Mouse (Mus musculus) cerebellum, postnatal 4 days (tissue): ENCODE data around the gene Galnt2.

Source experiments
- DNase-seq, 2 experiments: peaks; one replicate each; pipeline ENCODE4 v3.0.0; 2022; ENCODE audit warnings: low spot score in 2 of 2, mixed read lengths in 1 of 2

Gene Galnt2

GRCm38 (mm10) chr8:124271518-124271917, 40.3 kb downstream of the Galnt2 start:
- no peak for DNase-seq

DNA sequence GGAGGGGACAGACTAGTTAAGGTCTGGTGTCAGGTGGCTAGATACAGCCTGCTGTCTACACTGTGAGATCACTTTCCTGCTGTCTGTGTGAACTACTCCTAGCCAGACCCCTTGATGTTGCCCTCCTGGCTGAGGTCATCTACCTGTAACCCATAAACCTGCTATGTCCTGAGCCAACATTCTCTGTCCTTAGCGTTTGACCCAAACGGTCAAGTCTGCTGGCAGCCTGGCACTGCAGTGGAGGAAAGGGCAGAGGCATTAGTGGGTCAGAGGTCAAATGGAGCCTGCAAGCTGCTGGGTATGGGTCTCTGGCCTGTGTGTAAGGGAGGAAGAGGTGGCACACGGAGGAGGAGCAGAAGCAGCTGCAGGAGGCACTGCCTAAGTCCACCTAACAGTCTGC, 41.6 kb downstream of the Galnt2 start:
- DNase-seq: no peak

- DNase-seq: no peak
Observed at GRCm38 (mm10) chr8:124273606-124274218, 42.5 kb downstream of the Galnt2 start.

GRCm38 (mm10) chr8:124274441-124275120, 43.4 kb downstream of the Galnt2 start:
- no peak for DNase-seq

- DNase-seq: no peak
Observed at GRCm38 (mm10) chr8:124275377-124276071, 44.3 kb downstream of the Galnt2 start.

- no peak for DNase-seq
Observed at GRCm38 (mm10) chr8:124277951-124278910, 47.0 kb downstream of the Galnt2 start.

GRCm38 (mm10) chr8:124278956-124279689, 47.9 kb downstream of the Galnt2 start:
- DNase-seq: no peak

- DNase-seq: no peak
Observed at GRCm38 (mm10) chr8:124279690-124279985, 48.4 kb downstream of the Galnt2 start.

- DNase-seq: no peak
Observed at GRCm38 (mm10) chr8:124281700-124282541, 50.7 kb downstream of the Galnt2 start.

DNA sequence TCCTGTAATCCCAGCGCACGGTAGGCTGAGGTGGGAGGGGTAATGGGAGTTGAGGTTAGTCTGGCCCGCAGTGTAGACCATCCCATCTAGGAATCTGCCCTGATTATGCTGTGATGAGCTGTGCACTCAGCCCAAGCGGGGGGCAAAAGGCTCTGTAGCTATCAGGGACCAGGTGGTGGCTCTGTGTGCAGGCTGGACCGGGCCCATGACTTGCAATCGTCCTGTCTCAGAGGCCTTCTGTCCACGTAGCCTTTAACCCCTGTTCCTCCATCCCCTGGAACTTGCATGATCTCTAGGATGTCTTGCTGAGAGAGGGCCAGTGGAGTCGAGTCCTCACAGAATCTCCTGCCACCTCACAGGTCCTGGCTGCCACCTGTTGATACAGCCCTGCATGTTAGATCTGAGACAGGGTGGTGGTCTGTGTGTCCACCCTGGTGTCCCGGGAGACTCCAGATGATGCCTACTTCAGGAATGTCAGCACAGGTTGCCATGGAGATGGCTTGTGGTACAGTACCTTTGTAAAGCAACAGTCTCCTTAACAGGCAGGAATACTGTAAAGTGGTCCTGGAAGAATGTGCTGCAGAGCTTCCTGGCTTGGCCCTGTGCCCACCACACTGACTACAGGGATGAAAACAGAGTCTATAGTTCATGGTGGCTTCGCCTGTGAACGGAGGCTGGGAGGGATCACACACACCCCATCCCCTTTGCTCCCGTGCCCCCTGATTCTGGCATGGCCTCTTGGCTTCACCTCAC, 51.9 kb downstream of the Galnt2 start:
- no peak for DNase-seq

GRCm38 (mm10) chr8:124283644-124284332, 52.6 kb downstream of the Galnt2 start:
- DNase-seq: no peak

GRCm38 (mm10) chr8:124284333-124284711, 53.1 kb downstream of the Galnt2 start:
- DNase-seq: no peak

DNA sequence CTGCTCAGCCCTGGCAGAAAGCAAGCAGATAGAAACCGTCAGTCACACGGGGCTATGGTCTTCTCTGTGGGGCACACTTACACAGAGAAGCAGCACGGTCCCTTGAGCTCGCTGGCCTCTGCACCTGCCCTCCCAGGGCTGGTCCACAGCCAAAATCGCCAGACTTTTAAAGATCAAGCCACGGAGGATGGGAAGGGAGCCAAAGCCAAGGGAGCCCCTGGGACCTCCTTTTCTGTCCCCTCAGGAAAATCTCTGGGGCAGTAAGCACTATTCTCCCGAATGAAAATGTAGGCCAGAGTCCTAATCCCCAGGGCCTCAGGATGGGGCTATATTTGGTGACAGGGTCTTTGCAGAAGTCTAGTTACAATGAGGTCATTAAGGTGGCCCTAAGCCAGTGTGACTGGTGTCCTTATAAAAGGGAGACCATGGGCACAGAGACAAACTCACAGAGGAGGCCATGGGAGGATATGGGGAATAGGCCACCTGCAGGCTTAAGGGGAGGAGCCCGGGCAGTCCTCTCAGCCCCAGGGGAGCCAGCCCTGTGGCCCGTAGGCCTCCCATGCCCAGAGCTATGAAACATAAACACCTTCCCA, 53.9 kb downstream of the Galnt2 start:
- peak in 1 of 2 experiments; percentile 62 for DNase-seq

DNA sequence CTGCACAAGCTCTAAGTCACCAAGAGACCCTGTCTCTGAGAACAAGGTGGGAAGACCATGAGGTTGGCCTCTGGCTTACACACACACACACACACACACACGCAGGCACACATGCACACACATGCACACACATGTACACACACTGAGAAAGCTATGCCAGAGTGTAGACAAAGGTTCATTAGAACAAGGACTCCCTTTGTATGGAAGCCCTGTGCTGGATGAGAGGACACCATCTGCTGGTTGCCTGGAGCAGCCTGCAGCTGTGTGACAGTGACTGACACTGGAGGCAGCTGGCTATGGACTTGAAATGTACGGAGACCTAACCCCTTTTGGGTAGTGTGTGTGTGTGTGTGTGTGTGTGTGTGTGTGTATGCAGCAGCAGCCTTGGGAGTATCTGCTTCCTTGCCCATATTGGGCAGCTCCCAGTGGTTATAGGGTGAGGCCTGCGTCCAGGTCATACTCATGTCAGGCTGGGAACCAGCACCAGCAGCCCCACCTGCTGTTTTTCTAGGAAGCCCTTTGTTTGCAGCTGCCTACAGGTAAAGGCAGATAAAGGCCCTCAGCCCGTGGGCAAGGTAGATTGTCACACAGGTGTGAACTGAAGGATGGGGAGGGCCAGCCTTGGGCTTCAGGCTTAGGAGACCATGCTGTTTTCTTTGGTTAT, 55.4 kb downstream of the Galnt2 start:
- DNase-seq: no peak

- no peak for DNase-seq
Observed at GRCm38 (mm10) chr8:124288215-124288864, 57.1 kb downstream of the Galnt2 start.

- DNase-seq: no peak
Observed at GRCm38 (mm10) chr8:124289481-124290050, 58.4 kb downstream of the Galnt2 start.
